Mouse (Mus musculus) bone marrow, adult 2 months (tissue): ENCODE results near the gene Zfp9.

ENCODE experiments used
- CTCF ChIP-seq: fragments of 200-500 bp; IDR thresholded peaks from 2 replicates; pipeline ENCODE4 v1.5.1; 2011; ENCODE audit warnings: low read length, control low read depth; ENCODE audit not compliant: control insufficient read depth, insufficient read depth
- POLR2A ChIP-seq: fragments of 200-500 bp; IDR thresholded peaks from 2 replicates; pipeline ENCODE4 v1.6.1; 2011; ENCODE audit warnings: low read depth, mild to moderate bottlenecking, control low read depth, low read length, borderline replicate concordance; ENCODE audit not compliant: control insufficient read depth

GRCm38 (mm10) chr6:118431502-118431901 lies 47.6 kb downstream of the Zfp9 start:
- TF ChIP-seq CTCF, result no peak
- no peak for TF ChIP-seq POLR2A
